ENCODE assay signal across 8 mouse cellular contexts in genomic region chr1:191963948-191964772, GRCm38 (mm10). TPM values are rescaled to one million over a fixed set of nuclear protein-coding genes. Genes with fewer than 3 reads are reported as not detected.
DNase-seq lines count a peak whose midpoint lies in the region; TF ChIP-seq lines count a peak whose summit lies in the region.

No protein-coding gene starts in this region.

- H3K4me3 ChIP-seq in left cerebral cortex, adult 2 months, result no peak overlapping the region
- H3K4me3 ChIP-seq in macrophage (ENCODE audit: inconsistent target), result no peak overlapping the region

- no peak overlapping the region for H3K27ac ChIP-seq in left cerebral cortex, adult 2 months
- H3K27ac ChIP-seq in macrophage, result 0 out of 2 replicates have a peak overlapping the region, but pooled peaks have one; percentile 1

- TF ChIP-seq CTCF in left cerebral cortex, adult 2 months (IDR thresholded peaks at IDR 0.05), result peak; percentile 89

- WGBS in macrophage (ENCODE audit: missing documents), result 34% methylated on average over 7 of the region's 8 CpGs

- H3K36me3 ChIP-seq in macrophage (ENCODE audit: inconsistent target), result no peaks in the 10 kb centered on the region

- no peaks in the 10 kb centered on the region for H3K79me2 ChIP-seq in macrophage (ENCODE audit: inconsistent target)

- intact Hi-C loops in left cerebral cortex, adult 2 months (cut with DNase I), result loop anchor here (1.0 kb wide), 1 partner anchor 129 kb away; no protein-coding TSS in a partner anchor

- DNase-seq in WW6 (ENCODE audit: low read depth, low spot score), result peak; percentile 66
- DNase-seq in cerebellum, postnatal 36 days, result peak; percentile 75 to 77
- peak; percentile 94 for DNase-seq in gastrocnemius, postnatal 10 days
- DNase-seq in induced T-regulatory cell, adult 2 months (ENCODE audit: low read depth), result peak; percentile 83
- DNase-seq in left cerebral cortex, adult 2 months (ENCODE audit: extremely low spot score in 1 of 2, low spot score in 2 of 2), result peak; percentile 79 to 83
- DNase-seq in right cerebral cortex, adult 2 months (ENCODE audit: low spot score in 2 of 2), result peak; percentile 80 to 82
- DNase-seq in urinary bladder, adult 2 months (ENCODE audit: low spot score), result peak; percentile 73

RNA-seq across cellular contexts. Expression of gene Rd3, which starts 13.0 kb away (rescaled TPM):
- under 1 TPM in 1 of 2 experiments, not detected in 1; 0.20 TPM for total RNA-seq in gastrocnemius, postnatal 10 days (2021)
- under 1 TPM; 0.18 to 0.21 TPM for total RNA-seq in left cerebral cortex, adult 2 months (2021)
- total RNA-seq in macrophage (2018; cell fraction: chromatin; rRNA removed), result 1 to 10 TPM in 8 of 26 experiments, under 1 TPM in 9, not detected in 9; 0.44 to 2.5 (median 0.80) TPM
- total RNA-seq in macrophage (2018; cell fraction: cytosol; rRNA removed), result 1 to 10 TPM in 13 of 26 experiments, under 1 TPM in 13; 0.23 to 1.8 (median 0.79) TPM
- 1 to 10 TPM in 7 of 26 experiments, under 1 TPM in 11, not detected in 8; 0.21 to 1.7 (median 0.83) TPM for total RNA-seq in macrophage (2018; cell fraction: nucleus; rRNA removed)
- 0.23 to 0.42 TPM (median 0.27 TPM) in 3 replicates for polyA plus RNA-seq in macrophage (2018)
- polyA plus RNA-seq in urinary bladder, adult 2 months (2012; rRNA removed), result 0.06 and 0.10 TPM in 2 replicates

RNA-seq across cellular contexts. Expression of gene Slc30a1, which starts 57.6 kb away (rescaled TPM):
- total RNA-seq in gastrocnemius, postnatal 10 days (2021), result 1 to 10 TPM; 7.5 to 8.9 TPM
- 10 to 100 TPM; 33.3 to 36.3 TPM for total RNA-seq in left cerebral cortex, adult 2 months (2021)
- 10 to 100 TPM in 12 of 26 experiments, 1 to 10 TPM in 14; 3.9 to 31.3 (median 9.4) TPM for total RNA-seq in macrophage (2018; cell fraction: chromatin; rRNA removed)
- 10 to 100 TPM; 18.0 to 86.1 (median 49.5) TPM for total RNA-seq in macrophage (2018; cell fraction: cytosol; rRNA removed)
- total RNA-seq in macrophage (2018; cell fraction: nucleus; rRNA removed), result 10 to 100 TPM; 21.9 to 89.8 (median 47.1) TPM
- polyA plus RNA-seq in macrophage (2018), result 29.5 to 46.7 TPM (median 43.8 TPM) in 3 replicates
- polyA plus RNA-seq in urinary bladder, adult 2 months (2012; rRNA removed), result 11.2 and 12.6 TPM in 2 replicates
